Mouse (Mus musculus): ENCODE results near the gene Bbs5. TPM values are rescaled to one million over a fixed set of nuclear protein-coding genes. Genes with fewer than 3 reads are reported as not detected.

Bbs5 gene
- total RNA-seq, 2 experiments from 2014 or later, result 5.6 to 5.7 TPM

Other genes with a start within 250 kb of the Bbs5 start
- gene Lrp2, start 61.1 kb upstream of the Bbs5 start, total RNA-seq (2021), result 1 to 10 TPM in 1 of 2 experiments, under 1 TPM in 1; 0.65 to 2.1 TPM
- gene Klhl41, start 22.9 kb downstream of the Bbs5 start, total RNA-seq (2021), result 10 to 100 TPM; 70.3 to 76.3 TPM
- gene Fastkd1, start 66.3 kb downstream of the Bbs5 start, total RNA-seq (2021), result 10 to 100 TPM; 31.4 to 34.6 TPM
- gene Ppig, start 75.4 kb downstream of the Bbs5 start, total RNA-seq (2021), result 10 to 100 TPM; 47.7 to 51.8 TPM
- under 1 TPM; 0.55 to 0.67 TPM for gene Ccdc173, start 142.4 kb downstream of the Bbs5 start, total RNA-seq (2021)
- gene Phospho2, start 142.5 kb downstream of the Bbs5 start, total RNA-seq (2021), result 10 to 100 TPM; 16.4 to 16.9 TPM
- gene Klhl23, start 174.8 kb downstream of the Bbs5 start, total RNA-seq (2021), result 10 to 100 TPM; 44.2 to 46.9 TPM
- 100 to 1,000 TPM in 1 of 2 experiments, 10 to 100 TPM in 1; 84.7 to 102 TPM for gene Ssb, start 214.4 kb downstream of the Bbs5 start, total RNA-seq (2021)
- 10 to 100 TPM; 19.0 to 20.6 TPM for gene Mettl5, start 238.4 kb downstream of the Bbs5 start, total RNA-seq (2021)

All from heart, postnatal 10 days (tissue).